Mouse (Mus musculus) ES-E14 (cell line): ENCODE results near the gene Muc5ac.

ENCODE experiments used
- CHD2 ChIP-seq: IDR thresholded peaks from 2 replicates; pipeline ENCODE4 v1.6.1; 2014; ENCODE audit warnings: mild to moderate bottlenecking, low read depth, low read length, inconsistent platforms
- HCFC1 ChIP-seq: IDR thresholded peaks from 2 replicates; pipeline ENCODE4 v1.6.1; 2012; ENCODE audit warnings: low read length, inconsistent platforms, borderline replicate concordance; ENCODE audit not compliant: insufficient read depth
- MAFK ChIP-seq: IDR thresholded peaks from 2 replicates; pipeline ENCODE4 v1.6.1; 2014; ENCODE audit warnings: mild to moderate bottlenecking, low read depth, low read length, inconsistent platforms; ENCODE audit not compliant: insufficient read depth
- ZC3H11A ChIP-seq: IDR thresholded peaks from 2 replicates; pipeline ENCODE4 v1.6.1; 2012; ENCODE audit warnings: low read depth, mild to moderate bottlenecking, inconsistent platforms, low read length, borderline replicate concordance
- ZNF384 ChIP-seq: IDR thresholded peaks from 2 replicates; pipeline ENCODE4 v1.6.1; 2012; ENCODE audit warnings: low read depth, low read length, inconsistent platforms

DNA sequence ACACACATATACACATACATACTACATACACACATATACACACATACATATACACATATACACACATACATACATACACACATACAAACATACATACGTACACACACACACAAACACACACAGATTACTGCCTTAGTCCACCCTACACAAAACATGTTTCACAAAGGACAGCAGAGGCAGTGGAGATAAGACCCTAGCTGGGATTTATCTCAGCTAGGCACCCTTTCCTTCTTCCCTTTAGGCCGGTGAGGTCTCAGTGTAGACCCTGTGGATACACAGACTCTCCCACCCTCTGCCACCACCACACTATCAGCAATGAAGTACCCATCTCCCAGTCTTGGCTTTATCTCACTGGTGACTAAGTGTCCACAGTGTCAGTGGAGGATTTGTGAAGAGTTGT, 13.9 kb upstream of the Muc5ac start:
- TF ChIP-seq MAFK (no peak), HCFC1 (no peak), CHD2 (no peak), ZNF384 (no peak), ZC3H11A (no peak)
